Comparison of ENCODE assay signal across 9 mouse cellular contexts in the genomic region with DNA sequence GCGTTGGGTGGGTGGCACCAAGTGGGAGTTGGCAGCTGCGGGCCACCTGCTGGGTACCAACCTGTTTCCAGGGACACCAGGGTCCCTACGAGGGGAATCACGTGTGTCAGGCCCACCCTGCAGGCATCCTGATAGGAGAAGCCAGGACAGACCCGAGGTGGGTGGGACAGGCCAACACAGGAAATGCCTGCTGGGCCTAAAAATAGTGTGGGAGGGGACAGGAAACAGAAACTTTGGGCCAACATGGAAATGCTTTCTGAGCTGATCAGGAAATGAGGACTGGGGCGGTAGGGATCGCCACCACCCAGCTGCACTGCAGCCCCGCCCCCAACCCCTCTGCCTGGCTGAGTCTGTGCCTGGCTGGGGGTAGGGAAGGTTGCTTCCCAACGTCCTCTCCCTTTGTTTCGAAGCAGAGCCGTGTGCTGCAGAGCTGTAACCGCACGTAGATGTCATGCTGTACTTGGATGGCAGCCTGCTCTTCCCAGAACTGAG.
DNase-seq lines count a peak whose midpoint lies in the region; ATAC-seq and TF ChIP-seq lines count a peak whose summit lies in the region.
"Had no signal": no experiment of that assay in that cellular context is flagged by ENCODE, and none has a peak within 500 bp of the region (broad histone marks: within the 10 kb centered on the region; RNA-seq: fewer than 3 reads in every experiment).

No protein-coding gene starts in this region.

- no peak overlapping the region for H3K4me3 ChIP-seq in layer of hippocampus, adult 2 months
- no peak overlapping the region for H3K4me3 ChIP-seq in intestine, embryonic 16.5 days (ENCODE audit: low read length)
- no peak overlapping the region for H3K4me3 ChIP-seq in liver, embryonic 16.5 days (ENCODE audit: low read depth, low read length)
- H3K4me3 ChIP-seq: midbrain, embryonic 12.5 days had no signal

- no peak overlapping the region for H3K9ac ChIP-seq in intestine, embryonic 16.5 days (ENCODE audit: low read depth, low read length)
- peak overlapping the region; percentile 29; the same call in 1 of the 2 replicates for H3K9ac ChIP-seq in liver, embryonic 16.5 days (ENCODE audit: low read depth, low read length)
- H3K9ac ChIP-seq: midbrain, embryonic 12.5 days had no signal

- H3K27ac ChIP-seq in layer of hippocampus, adult 2 months = peak overlapping the region; percentile 82
- peak overlapping the region; percentile 52 for H3K27ac ChIP-seq in intestine, embryonic 16.5 days (ENCODE audit: low read length)
- peak overlapping the region; percentile 30 for H3K27ac ChIP-seq in liver, embryonic 16.5 days (ENCODE audit: low read length)
- H3K27ac ChIP-seq: midbrain, embryonic 12.5 days had no signal

- TF ChIP-seq CTCF in layer of hippocampus, adult 2 months (conservative IDR thresholded peaks at IDR 0.05) = no peak

- WGBS in intestine, embryonic 16.5 days = 27% methylated on average over 13 of the region's 13 CpGs
- 8% methylated on average over 13 of the region's 13 CpGs for WGBS in liver, embryonic 16.5 days (ENCODE audit: insufficient replicate concordance)

- no peaks in the 10 kb centered on the region for H3K27me3 ChIP-seq in intestine, embryonic 16.5 days (replicated peaks; ENCODE audit: control insufficient read depth, insufficient read depth, low read length)
- H3K27me3 ChIP-seq in liver, embryonic 16.5 days (ENCODE audit: control insufficient read depth, insufficient read depth, low read depth, low read length) = no peaks in the 10 kb centered on the region

- peak; percentile 86 for ATAC-seq in granulocyte monocyte progenitor cell, adult 5-6 weeks (replicated peaks; ENCODE audit: poor library complexity, severe bottlenecking)
- peak; percentile 72 for ATAC-seq in intestine, embryonic 16.5 days
- peak; percentile 39; the same call in 1 of the 2 replicates for ATAC-seq in liver, embryonic 16.5 days (ENCODE audit: low read depth)

- H3K9me3 ChIP-seq in intestine, embryonic 16.5 days (ENCODE audit: control insufficient read depth, low read length) = no peaks in the 10 kb centered on the region
- H3K9me3 ChIP-seq in liver, embryonic 16.5 days (replicated peaks; ENCODE audit: control insufficient read depth, low read length) = no peaks in the 10 kb centered on the region
- H3K9me3 ChIP-seq: midbrain, embryonic 12.5 days had no signal

- 0 out of 2 replicates have a peak, but pooled peaks cover 8% of the 10 kb centered on the region for H3K4me1 ChIP-seq in intestine, embryonic 16.5 days (ENCODE audit: control insufficient read depth, insufficient read depth, low read length)
- H3K4me1 ChIP-seq in liver, embryonic 16.5 days (ENCODE audit: control insufficient read depth, low read depth, low read length) = peaks cover 38% of the 10 kb centered on the region

- peak in 1 of 2 experiments; percentile 37 for DNase-seq in layer of hippocampus, adult 2 months (ENCODE audit: low spot score in 2 of 2)
- no peak for DNase-seq in layer of hippocampus, adult 18-20 months (ENCODE audit: low spot score in 2 of 2)
- peak; percentile 60 for DNase-seq in adrenal gland, postnatal 25 days
- DNase-seq in thymus, postnatal 36 days = peak; percentile 8 to 31
- no peak for DNase-seq in natural killer cell, adult 2 months (ENCODE audit: low spot score in 2 of 2)

- peak overlapping the region; percentile 11; the same call in 1 of the 2 replicates for H3K4me2 ChIP-seq in intestine, embryonic 16.5 days (ENCODE audit: low read depth, low read length)
- peak overlapping the region; percentile 4; the same call in 1 of the 2 replicates for H3K4me2 ChIP-seq in liver, embryonic 16.5 days (ENCODE audit: low read depth, low read length)
- H3K4me2 ChIP-seq: midbrain, embryonic 12.5 days had no signal

- H3K36me3 ChIP-seq in intestine, embryonic 16.5 days (ENCODE audit: control insufficient read depth, insufficient read depth, low read length) = no peaks in the 10 kb centered on the region
- no peaks in the 10 kb centered on the region for H3K36me3 ChIP-seq in liver, embryonic 16.5 days (ENCODE audit: control insufficient read depth, insufficient read depth)
- H3K36me3 ChIP-seq: midbrain, embryonic 12.5 days had no signal

Comparison
In these comparisons a context has a peak if more than half of its experiments do, and no peak if none do; other contexts are left out.
1. DNase-seq: peak in adrenal gland, postnatal 25 days (single experiment) and thymus, postnatal 36 days (2 of 2); none in layer of hippocampus, adult 18-20 months (0 of 2) and natural killer cell, adult 2 months (0 of 2).
2. H3K27ac ChIP-seq: peak in every context shown above with its lines; median percentile 82 in layer of hippocampus, adult 2 months; 52 in intestine, embryonic 16.5 days; 30 in liver, embryonic 16.5 days.
3. Peak in every context shown above with its lines, with median percentiles within 50 percentile points of each other: ATAC-seq.